Mouse (Mus musculus) retina, adult 2 months (tissue): ENCODE data around the gene Spp2.

Experiments used
- DNase-seq: peaks from one replicate; pipeline ENCODE4 v3.0.0-alpha.2; 2012; ENCODE audit warnings: low read depth, low spot score

Gene Spp2

DNA sequence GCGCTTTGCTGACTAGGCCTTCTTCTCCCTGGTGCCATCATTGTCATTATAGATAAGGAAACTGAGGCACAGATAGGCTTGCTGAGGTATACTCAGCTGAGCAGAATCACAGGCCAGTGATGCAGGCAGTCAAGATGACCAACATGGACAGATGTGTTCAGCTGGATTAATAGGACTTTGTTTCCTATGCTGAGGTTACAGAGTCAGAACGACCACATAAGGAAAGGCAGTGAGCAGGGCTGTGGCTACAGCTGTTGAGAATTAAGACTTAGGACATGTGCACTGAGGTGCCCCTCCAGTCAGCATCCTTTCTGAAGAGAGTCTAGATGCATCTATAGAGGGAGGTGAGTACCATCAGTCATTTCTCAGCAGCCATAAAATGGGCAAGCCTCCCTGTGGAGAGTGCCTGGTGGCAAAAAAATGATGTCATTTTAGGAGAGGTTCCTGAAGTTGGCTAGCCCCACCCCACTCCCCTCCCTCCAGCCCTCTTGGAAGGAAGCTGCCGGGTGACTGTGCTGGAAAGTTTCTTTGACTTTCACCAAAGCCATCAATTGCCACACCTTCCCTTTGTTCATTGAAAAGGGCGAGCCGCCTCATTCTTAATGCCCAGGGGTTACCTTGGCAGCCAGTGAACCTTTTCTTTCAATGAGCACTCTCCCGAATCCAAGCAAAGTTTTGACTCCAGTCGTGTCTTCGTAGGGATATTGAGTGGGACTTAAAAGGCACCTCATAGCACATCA, 59.7 kb downstream of the Spp2 start:
- no peak for DNase-seq

DNA sequence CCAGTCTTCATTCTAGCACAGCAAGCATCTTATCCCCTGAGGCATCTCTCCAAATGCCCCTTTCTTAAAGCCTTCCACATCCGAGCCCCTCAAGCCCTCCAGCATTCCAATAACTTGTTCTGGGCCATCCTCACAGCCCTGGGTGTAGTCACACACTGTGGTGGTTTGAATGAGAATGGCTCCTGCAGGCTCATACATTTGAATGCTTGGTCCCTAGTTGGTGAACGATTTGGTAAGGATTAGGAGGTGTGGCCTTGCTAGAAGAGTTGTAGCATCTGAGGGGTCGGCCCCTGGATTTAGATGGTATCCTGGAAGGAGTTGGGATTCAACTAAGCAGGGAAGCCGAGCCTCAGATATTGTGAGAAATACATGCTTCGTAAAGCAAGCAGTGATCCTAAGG, 61.1 kb downstream of the Spp2 start:
- DNase-seq, result no peak

DNA sequence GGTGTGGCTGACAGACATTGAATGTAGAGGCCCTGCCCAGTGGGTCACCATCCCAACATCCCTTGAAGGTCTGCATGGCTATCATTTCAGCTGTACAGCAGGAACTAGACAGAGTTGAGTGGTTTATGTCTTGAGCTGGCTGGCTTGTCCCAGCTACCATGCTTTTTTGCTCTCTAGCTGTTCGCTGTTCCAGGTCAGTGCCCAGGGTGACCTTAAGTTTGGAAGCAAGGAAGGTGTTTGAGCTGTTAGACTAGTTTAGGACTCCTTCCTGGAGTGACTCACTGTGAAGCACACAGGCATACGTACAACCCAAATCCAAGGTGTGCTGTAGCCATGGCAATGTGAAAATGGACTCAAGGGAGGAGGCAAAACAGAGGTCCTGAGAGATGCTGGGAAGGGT, 61.6 kb downstream of the Spp2 start:
- no peak for DNase-seq

DNA sequence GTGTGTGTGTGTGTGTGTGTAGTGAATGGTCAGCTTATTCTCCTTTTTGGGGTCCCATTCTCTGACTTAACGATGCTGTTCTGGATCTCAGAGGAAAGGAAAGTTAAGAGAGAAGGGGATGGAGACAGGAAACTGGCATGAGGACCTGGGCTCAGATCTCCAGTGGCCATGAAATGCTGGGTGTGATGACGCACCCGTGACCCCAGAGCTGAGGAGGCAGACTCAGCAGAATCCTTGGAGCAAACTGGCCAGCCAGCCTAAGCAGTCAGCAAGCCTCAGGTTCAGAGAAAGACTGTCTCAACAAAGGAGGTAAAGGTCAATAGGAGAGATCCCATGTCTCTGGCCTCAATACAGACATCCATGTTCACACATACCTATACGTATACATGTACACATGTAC, 63.0 kb downstream of the Spp2 start:
- no peak for DNase-seq

DNA sequence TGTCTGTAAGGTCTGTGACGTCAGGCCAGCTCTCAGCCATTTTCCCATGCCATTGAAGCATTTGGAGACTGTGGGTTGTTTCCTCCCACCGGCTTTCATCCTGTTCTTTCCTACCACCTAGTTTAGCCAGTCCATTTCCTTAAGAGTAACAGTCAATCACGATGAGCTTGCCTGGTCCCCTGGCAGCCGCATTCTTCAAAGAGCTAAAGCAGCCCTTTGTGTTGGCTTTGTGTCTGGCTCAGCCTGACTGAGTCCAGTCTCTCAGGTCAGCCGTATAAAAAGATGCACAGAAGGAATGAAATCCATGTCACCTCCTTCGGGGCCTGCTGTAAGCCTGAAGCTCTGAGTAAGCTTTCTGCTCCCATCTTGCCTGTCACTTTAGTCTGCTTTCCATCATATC, 65.5 kb downstream of the Spp2 start:
- no peak for DNase-seq

DNA sequence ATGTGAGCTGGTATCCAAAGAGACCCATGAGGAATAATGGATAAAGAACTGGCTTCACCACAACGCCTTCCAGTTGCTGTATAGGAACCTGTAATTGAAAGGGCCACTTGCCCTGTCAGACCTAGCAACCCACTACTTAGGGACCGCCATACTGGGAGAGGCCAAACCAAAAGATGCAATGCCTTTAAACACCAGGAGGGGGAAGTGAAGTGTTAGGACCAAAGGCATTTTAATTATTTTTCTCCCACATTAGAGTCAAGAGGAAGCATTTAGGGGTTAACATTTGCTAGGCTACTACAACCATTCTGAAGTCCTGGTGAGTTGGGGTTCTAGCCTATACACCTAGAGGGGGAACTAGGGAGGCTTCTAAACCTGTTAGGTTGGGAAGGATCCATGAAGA, 67.1 kb downstream of the Spp2 start:
- DNase-seq, result no peak

DNA sequence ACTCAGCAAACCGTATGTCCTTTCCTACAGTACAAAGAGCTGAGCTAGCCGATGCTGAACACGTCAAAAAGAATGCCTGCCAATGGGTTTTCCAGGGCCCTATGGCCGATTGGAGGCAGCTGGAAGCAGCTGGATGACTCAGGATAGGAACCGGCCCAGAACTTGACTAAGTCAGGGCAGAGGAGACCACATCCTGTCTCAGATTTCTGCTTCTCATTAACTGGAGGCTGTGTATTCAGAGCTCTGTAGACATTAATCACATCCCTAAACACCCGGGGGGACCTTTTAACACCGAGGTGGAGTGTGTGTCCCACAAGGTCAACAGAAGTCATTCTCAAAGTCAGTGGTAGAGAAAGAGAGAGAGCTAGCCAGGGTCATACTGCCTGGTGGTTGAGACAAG, 67.8 kb downstream of the Spp2 start:
- DNase-seq, result no peak

DNA sequence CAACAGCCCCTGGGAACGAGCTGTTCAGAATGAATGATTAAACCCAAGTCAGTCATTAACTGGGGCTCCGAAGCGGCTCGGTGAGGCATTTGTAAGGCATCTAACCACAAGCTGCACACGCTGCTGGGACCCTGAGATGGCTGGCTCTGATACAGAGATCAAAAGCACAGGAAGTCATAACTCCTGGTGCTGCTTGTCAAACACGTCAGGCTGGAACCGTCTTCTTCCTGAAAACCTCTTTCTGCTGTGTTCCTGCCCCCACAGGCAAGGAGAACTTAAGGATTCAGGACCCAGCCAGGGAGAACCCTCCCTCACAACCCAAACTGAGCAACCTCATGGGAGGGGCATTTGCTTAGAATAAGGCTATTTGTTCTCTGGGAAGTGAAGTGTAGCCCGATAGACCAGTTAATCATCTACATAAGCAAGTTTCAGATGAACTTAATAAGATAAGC, 68.8 kb downstream of the Spp2 start:
- DNase-seq, result no peak
